Mouse (Mus musculus): Measurements from ENCODE around the gene Rgl1.

Gene Rgl1

DNA sequence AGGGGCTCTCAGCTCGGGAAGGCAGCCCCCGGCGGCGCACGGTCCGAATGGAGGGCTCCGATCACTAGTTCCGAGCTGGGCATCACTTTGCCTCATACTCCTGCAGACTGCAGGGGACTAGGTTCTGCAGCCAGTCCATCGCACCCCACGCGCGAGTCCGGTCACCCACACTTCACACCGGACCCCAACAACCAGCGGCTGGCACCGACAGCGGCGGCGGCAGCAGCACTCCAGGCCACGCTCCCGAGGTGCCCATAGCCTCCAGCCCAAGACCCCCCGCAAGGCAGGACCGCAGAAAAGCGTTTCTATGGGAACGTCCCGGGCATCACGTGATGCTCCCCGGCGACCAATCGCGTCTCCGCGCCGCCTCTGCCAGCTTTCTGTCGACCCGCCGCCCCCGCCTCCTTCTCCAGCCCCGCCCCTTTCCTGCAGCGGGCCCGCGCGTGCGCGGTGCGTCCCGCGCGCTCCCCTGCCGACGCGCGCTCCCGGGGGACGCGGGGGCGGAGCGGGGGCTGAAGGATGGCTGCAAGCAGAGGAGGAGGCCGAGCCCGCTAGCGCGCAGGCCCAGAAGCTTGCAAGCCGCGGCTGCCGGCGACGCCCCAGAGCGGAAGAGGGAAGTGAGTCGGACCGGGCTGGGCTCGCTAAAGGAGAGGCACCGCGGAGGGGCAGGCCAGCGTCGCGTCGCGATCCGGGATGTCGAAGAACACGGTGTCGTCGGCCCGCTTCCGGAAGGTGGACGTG lies at the start of gene Rgl1, which contains the start of gene Arpc5:
Gene Rgl1, minus strand, starts transcription at position 320 of the 741 bp plus-strand sequence.
Gene Arpc5, plus strand, starts transcription at position 511 of the 741 bp plus-strand sequence.
- DNase-seq (ENCODE audit: low spot score in 2 of 2), result peak; percentile 96 to 98

DNA sequence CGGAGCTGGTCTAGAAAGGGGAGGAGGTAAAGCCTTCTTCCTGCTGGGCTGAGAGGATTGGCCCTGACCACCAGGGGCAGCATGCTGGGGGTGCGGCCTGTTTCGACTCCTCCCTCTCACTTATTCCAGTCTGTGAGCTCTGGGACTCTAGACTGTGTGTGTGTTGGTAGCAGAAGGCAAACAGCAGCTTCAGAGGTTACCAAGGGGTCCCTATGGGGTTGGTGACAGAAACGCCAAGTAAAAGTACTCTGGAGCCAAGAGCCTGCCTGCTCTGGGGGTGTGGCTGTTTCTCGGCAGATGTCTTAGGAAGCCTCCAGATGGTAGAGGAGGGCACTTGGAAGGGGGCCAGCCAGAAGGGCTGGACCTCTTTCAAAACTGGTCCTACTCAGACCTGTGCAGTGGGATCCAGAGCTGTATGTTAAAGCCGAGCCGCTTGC lies 49.1 kb upstream of the Rgl1 start:
- peak in 1 of 2 experiments; percentile 32 for DNase-seq (ENCODE audit: low spot score in 2 of 2)

DNA sequence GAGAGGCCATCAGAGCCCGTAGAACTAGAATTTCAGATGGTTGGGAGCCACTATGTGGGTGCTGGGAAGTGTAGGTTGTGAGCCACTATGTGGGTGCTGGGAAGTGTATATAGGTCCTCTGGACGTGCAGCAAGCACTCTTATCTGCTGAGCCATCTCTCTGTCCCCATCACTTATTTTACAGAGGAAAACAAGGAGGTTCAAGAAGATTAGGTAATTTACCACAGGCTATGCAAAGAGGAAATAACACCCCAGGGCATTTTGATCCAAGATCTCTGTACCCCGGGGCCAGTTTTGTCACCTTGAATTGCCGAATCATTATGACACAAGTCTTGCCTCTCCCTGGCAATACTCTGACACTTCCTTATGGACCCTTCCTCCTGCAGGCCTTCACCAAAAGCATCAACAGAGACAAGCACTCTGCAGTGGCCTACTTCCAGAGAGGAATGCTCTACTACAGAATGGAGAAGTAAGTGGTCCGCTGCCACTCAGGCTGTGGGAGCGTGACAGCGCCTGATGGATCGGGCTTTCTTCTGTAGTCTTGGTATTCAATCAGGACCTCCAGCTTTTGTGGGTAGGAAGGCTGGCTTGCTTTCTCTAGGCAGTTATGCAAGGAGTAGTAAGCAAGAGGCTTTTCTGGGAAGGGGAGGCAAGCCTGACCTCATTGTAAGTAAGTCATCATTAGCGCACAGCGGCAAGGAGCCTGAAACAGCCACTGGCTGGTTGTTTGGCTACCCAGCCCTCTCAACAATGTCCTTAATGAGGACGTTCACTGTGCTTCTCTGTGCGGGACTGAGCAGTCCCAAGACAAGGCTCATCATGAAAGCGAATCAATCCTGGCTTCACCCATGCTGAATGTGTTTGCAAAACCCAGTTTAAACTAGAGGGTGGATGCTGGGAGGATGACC lies 44.6 kb upstream of the Rgl1 start:
- DNase-seq (ENCODE audit: low spot score in 2 of 2), result no peak

DNA sequence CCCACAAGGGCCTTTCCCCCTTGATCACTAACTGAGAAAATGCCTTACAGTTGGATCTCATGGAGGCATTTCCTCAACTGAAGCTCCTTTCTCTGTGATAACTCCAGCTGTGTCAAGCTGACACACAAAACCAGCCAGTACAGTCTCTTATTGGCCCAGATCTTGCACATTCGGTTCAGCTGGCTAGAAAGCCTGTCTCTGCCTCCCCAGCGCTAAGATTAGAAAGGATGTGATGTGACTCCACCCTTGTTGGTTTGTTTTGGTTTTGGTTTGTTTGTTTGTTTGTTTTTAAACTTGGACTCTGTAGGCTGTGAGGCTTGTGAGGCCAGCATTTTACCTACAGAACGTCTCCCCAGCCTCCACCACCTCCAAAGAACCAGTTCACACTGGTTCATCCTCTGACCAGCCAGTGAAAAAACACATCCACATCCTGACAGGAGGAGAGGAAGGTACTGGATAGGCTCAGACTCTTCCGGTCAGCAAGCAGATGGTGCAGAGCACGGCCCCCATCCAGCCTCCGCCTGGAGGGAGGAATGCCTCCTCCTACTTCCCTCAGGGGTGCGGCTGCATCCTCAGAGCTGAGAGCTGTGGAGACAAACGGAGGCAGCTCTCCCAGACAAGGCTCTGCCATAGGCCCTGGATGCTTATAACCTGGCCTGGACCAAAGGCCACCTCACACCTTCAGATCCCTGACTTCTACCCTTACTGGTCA lies 43.5 kb upstream of the Rgl1 start:
- no peak for DNase-seq (ENCODE audit: low spot score in 2 of 2)

DNA sequence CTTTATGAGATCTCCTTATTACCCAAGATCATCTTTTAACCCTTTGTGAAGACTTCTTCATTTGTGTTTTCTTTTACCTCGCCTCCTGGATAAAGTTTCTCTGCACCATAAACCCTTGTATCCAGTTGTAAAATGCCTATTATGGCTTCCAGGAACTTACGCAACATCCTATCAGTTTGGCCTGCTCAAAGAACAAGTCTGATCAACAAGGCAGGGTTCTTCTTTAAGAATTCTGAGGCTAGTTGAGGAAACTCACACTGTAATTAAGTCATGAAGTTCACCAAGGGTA lies 42.2 kb upstream of the Rgl1 start:
- DNase-seq (ENCODE audit: low spot score in 2 of 2), result no peak

DNA sequence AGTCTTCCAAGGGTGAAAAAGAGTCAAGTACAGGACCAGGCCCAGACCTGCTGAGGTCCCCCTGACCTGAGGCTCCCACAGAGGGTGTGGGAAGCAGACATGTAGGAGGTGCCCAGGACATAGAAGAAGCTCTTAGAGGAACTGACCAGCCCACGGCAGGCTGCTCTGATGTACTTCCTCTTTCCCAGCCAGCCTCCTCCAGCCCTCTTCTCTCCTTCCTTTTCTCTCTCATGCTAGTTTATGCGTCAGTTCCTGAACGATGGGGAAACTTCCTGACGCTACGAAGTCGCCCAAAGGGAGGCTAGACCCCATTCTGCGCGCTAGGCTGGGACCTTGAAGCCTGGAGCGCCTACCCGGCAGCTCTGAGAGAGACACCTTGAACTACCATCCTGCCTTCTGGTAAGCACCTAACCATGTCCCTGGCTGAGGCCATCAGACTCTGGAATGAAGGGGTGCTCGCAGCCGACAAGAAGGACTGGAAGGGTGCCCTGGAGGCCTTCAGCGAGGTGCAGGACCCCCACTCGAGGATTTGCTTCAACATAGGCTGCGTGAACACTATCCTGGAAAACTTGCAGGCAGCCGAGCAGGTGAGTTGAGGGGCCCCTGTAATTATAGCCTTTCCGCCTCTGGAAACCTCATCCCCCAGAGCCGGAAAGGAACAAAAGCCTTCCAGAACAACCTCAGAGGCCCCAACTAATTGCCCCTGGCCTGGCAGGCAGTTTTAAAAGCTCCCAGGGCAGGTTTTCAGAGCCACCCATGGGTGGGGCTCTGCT lies 41.7 kb upstream of the Rgl1 start:
- DNase-seq (ENCODE audit: low spot score in 2 of 2), result peak in 1 of 2 experiments; percentile 58

DNA sequence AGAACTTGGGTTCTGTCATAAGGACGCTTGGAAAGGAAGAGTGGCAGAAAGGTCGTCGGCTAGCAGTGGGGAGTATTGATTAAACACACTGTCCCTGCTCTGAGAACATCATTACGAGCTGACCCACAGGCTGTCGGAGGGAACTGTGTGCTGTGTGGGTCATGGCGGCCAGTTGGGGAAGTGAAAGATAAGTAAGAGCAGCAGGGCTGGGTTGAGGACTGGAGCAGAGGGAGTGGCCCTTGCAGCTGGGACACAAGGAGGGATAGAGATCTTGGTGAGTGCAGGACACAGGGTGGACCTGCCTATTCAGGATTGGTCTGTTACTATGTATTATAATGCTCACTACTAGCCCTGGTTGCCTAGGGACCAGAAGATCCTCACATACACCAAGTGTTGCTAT lies 38.8 kb upstream of the Rgl1 start:
- no peak for DNase-seq (ENCODE audit: low spot score in 2 of 2)

DNA sequence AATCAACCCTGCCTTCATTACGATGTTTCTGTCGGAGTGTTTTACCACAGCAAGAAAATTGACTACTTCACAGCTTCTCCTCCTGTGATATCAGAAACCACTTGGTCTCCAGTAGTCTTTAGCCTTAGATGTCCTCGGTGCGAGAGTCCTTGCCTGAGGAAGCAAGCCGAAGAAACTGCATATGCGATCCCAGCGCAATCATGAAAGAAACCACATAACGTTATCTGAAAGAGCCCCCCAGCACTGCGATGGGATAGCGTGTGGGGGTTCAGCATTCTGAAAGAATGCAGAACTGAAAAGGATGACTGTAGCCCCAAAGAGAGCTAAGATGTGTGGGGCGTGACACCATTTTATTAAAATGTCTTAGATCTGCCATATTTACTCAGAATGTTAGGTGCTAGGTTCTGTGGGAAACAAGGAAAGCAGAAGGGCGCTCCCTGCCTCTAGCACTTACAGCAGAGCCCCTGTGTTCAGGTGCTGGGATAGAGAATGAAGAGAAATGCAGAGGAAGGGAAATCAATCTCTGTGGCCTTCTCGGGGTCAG lies 34.6 kb upstream of the Rgl1 start:
- DNase-seq (ENCODE audit: low spot score in 2 of 2), result no peak

DNA sequence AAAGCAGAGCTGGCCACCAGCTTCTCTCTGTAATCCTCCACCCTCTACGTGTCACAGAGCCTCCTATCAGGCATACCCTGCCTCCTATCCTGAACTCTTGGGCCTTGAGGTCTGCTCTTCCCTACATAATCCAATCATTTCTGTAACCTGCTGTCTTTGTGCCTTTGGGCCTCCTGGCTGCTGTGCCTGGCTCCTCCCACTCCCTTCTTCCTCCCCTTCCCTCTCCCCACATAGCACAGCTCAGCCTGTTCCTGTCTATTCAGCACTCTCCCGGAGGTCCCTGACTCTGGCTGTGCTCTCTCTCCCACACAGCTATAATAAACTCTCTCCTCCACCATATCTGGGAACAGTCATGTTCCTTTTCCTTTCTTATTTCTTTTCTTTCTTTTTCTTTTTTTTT lies 33.7 kb upstream of the Rgl1 start, which contains the start of gene Ncf2:
Gene Ncf2, plus strand, starts transcription at position 298 of the 400 bp plus-strand sequence.
- no peak for DNase-seq (ENCODE audit: low spot score in 2 of 2)

DNA sequence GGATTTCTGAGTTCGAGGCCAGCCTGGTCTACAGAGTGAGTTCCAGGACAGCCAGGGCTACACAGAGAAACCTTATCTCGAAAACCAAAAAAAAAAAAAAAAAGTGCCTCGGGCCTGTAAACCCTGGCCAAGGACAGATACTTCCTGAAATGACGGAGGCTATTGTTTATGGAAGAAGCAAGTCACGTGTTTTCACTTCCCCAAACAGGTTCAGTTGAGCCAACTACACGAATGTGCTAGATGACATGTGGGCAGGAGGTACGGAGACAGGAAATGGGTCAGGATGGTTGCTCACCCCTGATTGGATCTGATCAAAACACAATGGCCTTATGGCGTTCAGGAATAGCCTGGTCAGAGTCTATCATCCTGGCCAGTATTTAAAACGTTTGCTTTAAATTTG lies 32.0 kb upstream of the Rgl1 start:
- DNase-seq (ENCODE audit: low spot score in 2 of 2), result peak in 1 of 2 experiments; percentile 50

DNA sequence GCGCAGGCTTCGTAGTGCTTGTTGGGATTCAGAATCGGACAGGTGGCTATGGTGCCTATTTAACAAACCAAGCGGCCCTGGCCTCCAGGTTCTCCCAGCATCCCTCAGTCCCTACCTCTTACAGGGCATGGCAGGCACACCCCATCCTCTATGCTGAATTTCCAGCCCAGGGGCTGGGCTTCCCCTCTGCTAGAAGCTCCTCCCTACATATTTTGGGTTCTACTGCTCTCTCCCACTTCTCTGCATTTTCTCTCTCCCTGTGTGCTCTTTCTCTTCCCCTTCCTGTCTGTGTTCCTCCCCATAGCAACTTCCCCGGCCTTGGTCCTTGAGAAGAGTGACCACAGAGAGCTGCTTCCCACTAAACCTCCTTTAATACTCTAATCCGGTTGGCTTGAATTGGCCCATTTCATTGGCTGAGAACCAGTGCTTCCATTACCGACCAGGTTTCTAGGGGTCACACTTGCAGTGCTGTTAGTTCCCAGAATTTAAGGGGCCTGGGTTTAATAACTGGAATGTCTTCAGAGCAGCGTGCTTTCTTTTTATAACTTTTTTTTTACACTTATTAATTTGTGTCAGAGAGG lies 30.6 kb upstream of the Rgl1 start:
- DNase-seq (ENCODE audit: low spot score in 2 of 2), result no peak

DNA sequence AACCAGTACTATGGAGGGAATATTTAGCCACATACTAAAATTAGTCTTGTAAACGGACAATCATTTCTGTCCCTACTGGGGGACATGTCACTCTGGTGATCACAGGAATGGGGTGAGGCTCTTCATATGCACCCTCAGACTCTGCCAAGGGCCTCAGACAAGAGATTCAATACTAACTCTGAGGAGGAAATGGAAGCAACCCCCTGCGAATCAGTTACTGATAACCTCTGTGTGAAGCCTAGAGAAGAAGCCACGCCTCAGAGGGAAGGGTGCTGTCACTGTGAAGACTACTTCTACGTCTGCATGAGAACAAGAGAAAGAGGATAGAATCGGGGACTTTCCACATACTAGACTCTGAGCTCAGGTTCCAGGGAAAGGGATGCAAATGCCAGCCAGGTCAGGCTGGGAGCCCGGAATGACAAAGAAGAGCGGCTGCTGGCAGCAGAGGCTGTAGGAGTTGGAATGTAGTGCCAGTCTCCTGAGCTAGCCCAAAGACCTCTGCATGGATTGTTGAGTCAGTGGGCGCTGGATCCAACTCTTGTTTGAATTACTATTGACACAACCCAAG lies 29.6 kb upstream of the Rgl1 start:
- DNase-seq (ENCODE audit: low spot score in 2 of 2), result no peak

DNA sequence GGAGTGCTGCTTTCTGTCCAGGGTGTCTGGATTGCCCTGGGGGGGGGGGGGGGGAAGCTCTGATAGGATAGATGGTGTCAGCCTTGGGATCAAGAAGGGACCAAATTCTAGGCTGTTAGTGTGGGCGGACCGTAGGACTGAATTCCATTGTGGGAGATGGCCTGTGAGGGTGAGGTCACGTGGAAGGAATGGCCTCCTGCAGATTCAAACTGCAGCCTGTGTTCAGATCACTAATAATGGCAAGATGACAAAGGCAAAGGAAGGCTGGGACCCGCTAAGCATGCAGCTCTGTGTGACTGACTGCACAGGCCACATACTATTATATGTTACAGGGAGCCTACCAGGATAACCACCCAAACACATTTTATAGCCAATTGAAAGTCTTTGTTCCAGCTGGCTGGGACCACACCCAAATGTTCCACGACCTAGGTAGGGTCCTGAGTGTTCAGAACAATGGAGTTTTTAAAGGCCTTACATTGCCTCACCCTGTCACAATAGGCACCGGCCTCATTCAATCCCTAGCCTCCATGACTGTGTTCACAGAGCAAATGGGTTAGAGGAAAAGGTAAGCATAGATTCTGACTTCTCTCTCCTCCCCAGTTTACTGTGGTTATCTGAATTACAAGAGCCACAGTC lies 27.5 kb upstream of the Rgl1 start:
- DNase-seq (ENCODE audit: low spot score in 2 of 2), result no peak

DNA sequence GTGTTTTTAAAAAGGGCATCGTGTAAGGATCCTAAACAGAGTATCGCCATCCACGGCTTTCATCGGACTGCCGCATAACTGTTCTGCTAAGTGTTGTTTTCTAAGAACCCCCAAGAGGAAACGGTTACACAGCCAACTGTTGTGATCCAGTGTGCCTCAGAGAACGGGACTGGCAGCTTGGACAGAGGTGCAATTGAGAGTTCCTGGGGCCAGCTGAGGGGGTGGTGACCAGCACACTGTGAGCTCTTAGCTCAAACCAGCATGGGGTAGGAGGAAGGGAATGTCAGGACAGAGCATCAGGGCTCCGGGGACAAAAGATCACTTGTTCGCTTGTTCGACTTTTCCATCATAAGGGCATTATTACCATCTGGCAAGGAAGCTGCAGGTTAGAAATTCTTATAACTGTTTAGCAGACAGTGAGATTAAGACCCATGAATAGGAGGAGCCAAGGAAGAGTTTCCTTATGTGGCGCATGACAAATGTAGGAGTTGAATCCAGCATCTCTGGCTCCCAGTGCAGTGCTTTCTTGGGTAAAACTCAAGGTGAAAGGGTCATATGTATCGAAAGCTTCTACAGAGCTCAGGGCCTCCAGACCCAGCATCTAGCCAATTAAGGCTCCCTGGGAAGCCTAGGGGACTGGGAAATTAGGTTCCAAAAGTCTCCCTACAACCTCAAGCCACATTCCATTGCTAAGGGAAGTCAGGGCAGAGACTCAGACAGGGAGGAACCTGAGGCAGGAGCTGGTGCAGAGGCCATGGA lies 26.8 kb upstream of the Rgl1 start:
- no peak for DNase-seq (ENCODE audit: low spot score in 2 of 2)

DNA sequence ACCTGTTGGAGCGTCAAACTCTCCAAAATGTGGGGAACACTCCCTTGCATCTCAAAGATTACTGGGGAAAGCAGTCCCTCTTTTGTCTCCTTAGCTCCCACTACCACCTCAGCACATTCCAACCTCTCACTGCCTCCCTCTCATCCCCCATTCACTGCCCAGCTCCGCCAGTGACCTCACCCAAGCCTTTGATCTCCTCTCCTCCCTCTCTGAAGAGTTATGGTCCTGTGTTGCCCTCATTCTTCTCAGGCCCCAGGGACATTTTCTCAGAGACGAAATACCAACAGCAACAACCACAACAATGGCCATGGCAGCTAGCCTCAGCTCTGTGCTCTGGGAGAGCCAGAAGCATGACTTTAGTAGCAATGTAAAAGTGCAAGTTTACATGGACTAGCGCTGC lies 25.1 kb upstream of the Rgl1 start:
- no peak for DNase-seq (ENCODE audit: low spot score in 2 of 2)

DNA sequence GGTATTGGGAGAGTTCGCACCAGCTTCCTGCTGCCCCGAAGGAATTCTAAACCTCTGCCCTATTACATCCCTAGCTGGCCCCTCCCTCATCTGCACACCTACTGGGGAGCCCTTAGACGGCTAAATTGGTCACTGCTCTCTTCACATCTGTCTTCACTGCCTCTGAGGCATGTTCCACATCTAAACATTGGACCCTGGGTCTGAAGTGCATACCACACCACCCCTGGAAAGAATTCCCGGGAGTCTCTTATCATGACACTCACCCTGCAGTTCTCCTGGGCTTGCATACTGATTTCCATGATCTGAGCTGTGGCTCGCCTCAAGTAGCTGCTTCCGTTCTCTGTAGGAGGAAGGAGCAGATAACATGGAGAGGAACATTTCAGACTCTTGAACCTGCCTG lies 24.7 kb upstream of the Rgl1 start:
- DNase-seq (ENCODE audit: low spot score in 2 of 2), result no peak

DNA sequence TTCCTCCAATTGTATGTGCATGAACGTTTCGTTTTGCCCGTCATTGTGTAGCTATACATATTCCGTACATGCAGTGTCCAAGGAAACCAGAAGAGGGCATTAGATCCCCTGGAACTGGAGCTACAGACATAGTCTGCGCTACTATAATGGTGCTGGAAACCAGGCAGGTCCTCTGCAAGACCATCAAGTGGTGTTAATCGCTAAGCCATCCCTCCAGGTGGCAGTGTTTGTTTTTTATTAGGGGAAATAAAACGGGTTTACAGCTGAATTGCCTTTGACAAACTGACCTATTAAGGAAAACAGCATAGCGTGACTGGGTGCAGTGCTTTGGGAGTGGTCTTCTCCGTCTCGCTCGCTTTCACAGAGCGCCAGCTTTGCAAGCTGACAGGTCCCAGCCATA lies 24.1 kb upstream of the Rgl1 start:
- peak; percentile 22 to 59 for DNase-seq (ENCODE audit: low spot score in 2 of 2)

DNA sequence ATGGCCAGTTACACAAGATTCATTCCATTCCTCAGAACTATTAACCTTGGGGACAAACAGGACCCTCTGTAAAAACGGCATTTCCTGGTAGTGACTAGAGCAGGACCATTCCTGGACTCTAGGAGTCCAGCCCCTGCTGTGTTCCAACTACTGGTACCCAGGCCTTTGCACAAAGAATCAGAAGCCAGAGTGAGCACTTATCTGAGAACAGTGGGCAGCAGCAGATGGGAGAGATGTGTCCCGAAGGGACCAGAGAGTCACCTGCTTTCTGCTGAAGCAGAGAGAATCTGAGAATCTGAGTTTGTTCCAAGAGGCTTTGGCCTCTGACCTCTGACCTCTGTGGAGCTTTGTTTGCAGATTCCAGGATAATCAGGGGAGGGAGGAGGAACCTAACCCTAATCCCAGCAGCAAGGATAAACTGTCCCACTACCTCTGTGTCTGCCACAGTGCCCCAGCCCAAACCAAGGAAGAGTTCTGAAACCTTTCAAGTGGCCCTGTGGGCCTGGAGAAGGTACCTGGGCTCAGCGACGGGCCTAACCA lies 22.0 kb upstream of the Rgl1 start:
- DNase-seq (ENCODE audit: low spot score in 2 of 2), result no peak

DNA sequence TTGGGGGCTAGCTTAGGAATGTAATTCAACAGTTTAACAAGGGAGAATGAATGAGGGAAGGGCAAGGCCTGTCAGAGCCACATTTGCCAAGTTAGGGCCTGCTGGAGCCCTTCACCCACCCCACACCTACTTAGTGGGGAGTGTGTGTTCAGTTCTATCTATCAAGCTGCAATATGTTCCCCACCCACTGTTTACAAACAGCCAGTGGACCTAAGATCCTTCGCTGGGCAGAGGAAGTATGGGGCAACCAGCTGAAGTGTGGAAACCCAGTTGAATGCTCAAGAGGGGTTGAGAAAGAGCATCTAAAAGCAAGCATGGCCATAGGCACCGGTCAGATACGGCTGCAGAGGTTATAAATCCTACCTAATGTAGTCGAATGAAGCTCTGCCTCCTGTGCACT lies 20.8 kb upstream of the Rgl1 start:
- no peak for DNase-seq (ENCODE audit: low spot score in 2 of 2)

Measured in natural killer cell, adult 2 months (primary cell).